Mouse (Mus musculus) megakaryocyte, embryonic 14.5 days (primary cell): ENCODE results near the gene Otor.

Experiments used
- FLI1 ChIP-seq: IDR thresholded peaks from 2 replicates; pipeline ENCODE4 v1.6.1; 2012; ENCODE audit warnings: low read length, inconsistent platforms, mixed read lengths
- GATA1 ChIP-seq: IDR thresholded peaks from 3 replicates; pipeline ENCODE4 v1.6.1; 2012; ENCODE audit warnings: mixed read lengths, low read length, inconsistent platforms, borderline replicate concordance

DNA sequence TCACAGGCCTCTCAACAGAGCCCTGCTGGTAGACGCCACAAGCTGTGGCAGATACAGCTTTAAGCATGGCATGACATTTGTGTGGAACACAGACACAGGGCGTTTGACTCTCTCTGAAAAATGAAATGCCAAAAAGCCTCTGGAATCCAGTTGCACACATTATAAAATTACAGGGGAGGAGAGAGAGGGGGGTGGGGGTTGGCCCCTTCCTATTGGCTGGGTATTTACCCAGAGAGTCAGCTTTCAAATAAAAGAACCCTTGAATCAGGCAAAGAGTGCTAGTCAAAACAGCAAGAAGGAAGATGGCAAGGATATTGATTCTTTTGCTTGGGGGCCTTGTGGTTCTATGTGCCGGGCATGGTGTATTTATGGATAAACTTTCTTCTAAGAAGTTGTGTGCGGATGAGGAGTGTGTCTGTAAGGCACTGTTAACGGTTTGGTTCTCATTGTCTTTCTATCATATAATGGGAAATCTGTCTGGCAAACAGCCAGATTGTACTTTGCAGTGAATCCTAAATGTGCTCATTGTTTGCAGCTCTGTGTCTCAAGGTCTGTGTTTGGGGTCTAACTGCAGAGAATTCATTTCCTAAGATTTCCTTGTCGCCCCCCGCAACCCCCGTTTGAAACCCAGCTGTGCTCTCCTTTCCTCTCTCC lies at the start of gene Otor:
- no peak for TF ChIP-seq GATA1
- no peak for TF ChIP-seq FLI1
